Mouse (Mus musculus) heart, postnatal 14 days (tissue): Measurements from ENCODE around the gene Acsf2. TPM values are rescaled to one million over a fixed set of nuclear protein-coding genes. Genes with fewer than 3 reads are reported as not detected.
A peak's percentile ranks its signal among the peaks of the same experiment; 100 is the strongest.

Experiments used
- DNase-seq, 2 experiments: peaks; one replicate each; pipeline ENCODE4 v3.0.0; 2021 to 2022
- intact Hi-C: fragments of 180-260 bp; cut with DNase I; formaldehyde crosslinking; loops from one replicate; pipeline ENCODE4 v1.15.1; 2025
- total RNA-seq, 2 experiments: library from RNA; stranded (reverse); gene quantifications; 2 replicates each; pipeline ENCODE4 v1.2.3; 2021

Gene Acsf2
- total RNA-seq, 2 experiments from 2014 or later, result 31.6 to 35.6 TPM

- DNase-seq, result no peak
- intact Hi-C loops, result loop anchor here (2.0 to 5.0 kb wide), 2 partner anchors 52 to 167 kb away; partner anchors contain the start of gene Acsf2
These were observed 51.8 kb downstream of the Acsf2 start for GRCm38 (mm10) chr11:94549691-94550441.

GRCm38 (mm10) chr11:94548888-94549690 lies 52.6 kb downstream of the Acsf2 start, which contains the start of gene Rsad1:
Gene Rsad1, minus strand, starts transcription at chr11:94549255.
- peak; percentile 96 to 97 for DNase-seq
- intact Hi-C loops, result loop anchor here (2.0 kb wide), 1 partner anchor 168 kb away; no protein-coding TSS in a partner anchor

GRCm38 (mm10) chr11:94548041-94548784 lies 53.5 kb downstream of the Acsf2 start:
- intact Hi-C loops, result loop anchor here (2.0 kb wide), 1 partner anchor 169 kb away; no protein-coding TSS in a partner anchor
- peak; percentile 36 to 43 for DNase-seq

GRCm38 (mm10) chr11:94547271-94547670 lies 54.4 kb downstream of the Acsf2 start:
- intact Hi-C loops, result no loop called here
- no peak for DNase-seq

GRCm38 (mm10) chr11:94546381-94546780 lies 55.3 kb downstream of the Acsf2 start:
- intact Hi-C loops, result no loop called here

GRCm38 (mm10) chr11:94544422-94544821 lies 57.2 kb downstream of the Acsf2 start:
- peak; percentile 17 to 38 for DNase-seq
- intact Hi-C loops, result loop anchor here (5.0 kb wide), 4 partner anchors 42 to 202 kb away; no protein-coding TSS in a partner anchor

More at GRCm38 (mm10) chr11:94546381-94546780, 55.3 kb downstream of the Acsf2 start:
- DNase-seq, result no peak

GRCm38 (mm10) chr11:94543932-94544331 lies 57.7 kb downstream of the Acsf2 start:
- peak; percentile 91 to 96 for DNase-seq
- intact Hi-C loops, result loop anchor here (5.0 kb wide), 4 partner anchors 42 to 202 kb away; no protein-coding TSS in a partner anchor

GRCm38 (mm10) chr11:94543344-94543743 lies 58.3 kb downstream of the Acsf2 start:
- no peak for DNase-seq
- intact Hi-C loops, result loop anchor here (5.0 kb wide), 4 partner anchors 41 to 201 kb away; no protein-coding TSS in a partner anchor

- DNase-seq, result no peak
- intact Hi-C loops, result loop anchor here (5.0 kb wide), 4 partner anchors 40 to 200 kb away; no protein-coding TSS in a partner anchor
These were observed 59.3 kb downstream of the Acsf2 start for GRCm38 (mm10) chr11:94542400-94542799.

GRCm38 (mm10) chr11:94539761-94540160 lies 61.9 kb downstream of the Acsf2 start:
- DNase-seq, result no peak
- intact Hi-C loops, result loop anchor here (5.0 kb wide), 4 partner anchors 37 to 197 kb away; no protein-coding TSS in a partner anchor

- intact Hi-C loops, result no loop called here
- no peak for DNase-seq
These were observed 62.9 kb downstream of the Acsf2 start for GRCm38 (mm10) chr11:94538733-94539292.

GRCm38 (mm10) chr11:94533171-94533570 lies 68.5 kb downstream of the Acsf2 start:
- no peak for DNase-seq
- intact Hi-C loops, result no loop called here

GRCm38 (mm10) chr11:94528879-94529278 lies 72.8 kb downstream of the Acsf2 start:
- intact Hi-C loops, result no loop called here
- no peak for DNase-seq

GRCm38 (mm10) chr11:94526171-94526879 lies 75.3 kb downstream of the Acsf2 start:
- DNase-seq, result peak; percentile 10 to 36
- intact Hi-C loops, result no loop called here

- peak; percentile 55 to 61 for DNase-seq
- intact Hi-C loops, result no loop called here
These were observed 80.3 kb downstream of the Acsf2 start, which contains the start of gene Mycbpap for GRCm38 (mm10) chr11:94521219-94521843. Gene Mycbpap, minus strand, starts transcription at chr11:94521742.

GRCm38 (mm10) chr11:94513452-94513851 lies 88.2 kb downstream of the Acsf2 start:
- DNase-seq, result no peak
- intact Hi-C loops, result no loop called here

GRCm38 (mm10) chr11:94508976-94509375 lies 92.7 kb downstream of the Acsf2 start:
- intact Hi-C loops, result no loop called here
- DNase-seq, result no peak
